ENCODE assay signal across 10 mouse cellular contexts in the genomic region with DNA sequence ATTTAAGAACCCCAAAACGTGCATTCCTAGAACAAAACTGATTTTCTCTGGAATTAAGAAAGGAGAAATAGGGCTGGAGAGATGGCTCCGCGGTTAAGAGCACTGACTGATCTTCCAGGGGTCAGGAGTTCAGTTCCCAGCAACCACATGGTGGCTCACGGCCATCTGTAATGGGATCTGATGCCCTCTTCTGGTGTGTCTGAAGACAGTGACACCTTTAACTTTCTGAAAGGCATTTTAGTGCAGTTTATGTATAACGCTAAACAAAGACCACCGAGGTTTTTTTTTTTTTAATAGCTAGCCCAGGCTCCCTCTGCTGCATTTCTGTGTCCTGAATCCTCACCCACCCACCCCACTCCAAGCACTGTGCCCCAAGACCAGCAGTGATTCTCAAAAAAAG. TPM values are rescaled to one million over a fixed set of nuclear protein-coding genes. Genes with fewer than 3 reads are reported as not detected.
DNase-seq lines count a peak whose midpoint lies in the region; ATAC-seq and TF ChIP-seq lines count a peak whose summit lies in the region.
"Had no signal": no experiment of that assay in that cellular context is flagged by ENCODE, and none has a peak within 500 bp of the region (broad histone marks: within the 10 kb centered on the region; RNA-seq: fewer than 3 reads in every experiment).

No protein-coding gene starts in this region.

- intact Hi-C loops in heart, adult 2 months (cut with DNase I), result loop anchor here (1.0 to 10.0 kb wide), 3 partner anchors 11 to 240 kb away; no protein-coding TSS in a partner anchor

- peak overlapping the region; percentile 0 for H3K4me2 ChIP-seq in lung, embryonic 16.5 days (ENCODE audit: low read depth, low read length)
- H3K4me2 ChIP-seq in liver, embryonic 12.5 days, result peak overlapping the region; percentile 57

- H3K9me3 ChIP-seq in lung, embryonic 16.5 days (ENCODE audit: control insufficient read depth, low read length), result no peaks in the 10 kb centered on the region
- no peaks in the 10 kb centered on the region for H3K9me3 ChIP-seq in liver, embryonic 12.5 days (replicated peaks)

- no peak for TF ChIP-seq POLR2A in heart, adult 2 months (IDR thresholded peaks at IDR 0.05; ENCODE audit: insufficient read depth, low read depth, low read length)

- peak overlapping the region; percentile 18 for H3K27ac ChIP-seq in heart, adult 2 months
- H3K27ac ChIP-seq in lung, embryonic 16.5 days (ENCODE audit: low read length), result no peak overlapping the region
- H3K27ac ChIP-seq in liver, embryonic 12.5 days, result no peak overlapping the region

- WGBS in heart, adult 2 months, result 11% methylated on average over 6 of the region's 6 CpGs
- WGBS in lung, embryonic 16.5 days, result 6% methylated on average over 6 of the region's 6 CpGs
- WGBS in liver, embryonic 12.5 days (ENCODE audit: insufficient replicate concordance), result 10% methylated on average over 6 of the region's 6 CpGs

- peaks cover 3% of the 10 kb centered on the region; the same call in 1 of the 2 replicates for H3K4me1 ChIP-seq in heart, adult 2 months (ENCODE audit: control insufficient read depth, insufficient read depth, low read length)
- peaks cover 12% of the 10 kb centered on the region for H3K4me1 ChIP-seq in lung, embryonic 16.5 days (replicated peaks; ENCODE audit: control insufficient read depth, insufficient read depth, low read length)
- H3K4me1 ChIP-seq in liver, embryonic 12.5 days, result peaks cover 18% of the 10 kb centered on the region

- no peak overlapping the region for H3K4me3 ChIP-seq in heart, adult 2 months
- no peak overlapping the region for H3K4me3 ChIP-seq in lung, embryonic 16.5 days (ENCODE audit: low read length)
- no peak overlapping the region for H3K4me3 ChIP-seq in liver, embryonic 12.5 days

- no peak for DNase-seq in heart, adult 2 months
- DNase-seq in heart, adult 18-20 months, result no peak
- no peak for DNase-seq in lung, adult 18-20 months
- DNase-seq in yolk sac, embryonic 10.5 days (ENCODE audit: low spot score), result no peak
- DNase-seq in layer of hippocampus, adult 11-12 months (ENCODE audit: low spot score), result no peak

- TF ChIP-seq EP300 in heart, adult 2 months (IDR thresholded peaks at IDR 0.05; ENCODE audit: insufficient read depth, low read depth, low read length), result no peak

- TF ChIP-seq CTCF in heart, adult 2 months (IDR thresholded peaks at IDR 0.05), result no peak

- H3K36me3 ChIP-seq in heart, adult 2 months (ENCODE audit: control insufficient read depth, insufficient read depth, low read length), result no peaks in the 10 kb centered on the region
- no peaks in the 10 kb centered on the region for H3K36me3 ChIP-seq in lung, embryonic 16.5 days (ENCODE audit: control insufficient read depth, insufficient read depth, low read length)
- no peaks in the 10 kb centered on the region for H3K36me3 ChIP-seq in liver, embryonic 12.5 days

- no peaks in the 10 kb centered on the region for H3K27me3 ChIP-seq in heart, adult 2 months (ENCODE audit: control insufficient read depth, insufficient read depth, low read length)
- no peaks in the 10 kb centered on the region for H3K27me3 ChIP-seq in lung, embryonic 16.5 days (ENCODE audit: control insufficient read depth, insufficient read depth, low read depth, low read length)
- no peaks in the 10 kb centered on the region for H3K27me3 ChIP-seq in liver, embryonic 12.5 days (replicated peaks)

- ATAC-seq in lung, embryonic 16.5 days (ENCODE audit: low read depth), result no peak
- no peak for ATAC-seq in liver, embryonic 12.5 days
- ATAC-seq in CD4-positive, CD25-positive, alpha-beta regulatory T cell, adult 4 months, result no peak

- no peaks in the 10 kb centered on the region for H3K79me2 ChIP-seq in heart, adult 2 months (replicated peaks; ENCODE audit: control insufficient read depth, insufficient read depth, low read length)

- H3K9ac ChIP-seq in heart, adult 2 months (ENCODE audit: low read depth, low read length), result no peak overlapping the region
- H3K9ac ChIP-seq in lung, embryonic 16.5 days (ENCODE audit: low read length), result peak overlapping the region; percentile 12; the same call in 1 of the 2 replicates
- H3K9ac ChIP-seq in liver, embryonic 12.5 days, result no peak overlapping the region

RNA-seq across cellular contexts. Expression of a gene that starts 19.5 kb away (rescaled TPM):
- 1 to 10 TPM; 1.7 TPM for total RNA-seq in heart, adult 2 months (2021)
- 2.3 and 9.8 TPM in 2 replicates for polyA plus RNA-seq in heart, adult 2 months (2012; rRNA removed)
- total RNA-seq in heart, adult 18-20 months (2021), result 1 to 10 TPM; 1.5 to 3.0 TPM
- polyA plus RNA-seq in lung, embryonic 16.5 days (2015; fragmentation: Nextera tagmentation; extraction: Ambion mirVana), result 402 and 445 TPM in 2 replicates
- 71.9 and 75.3 TPM in 2 replicates for polyA plus RNA-seq in liver, embryonic 12.5 days (2016; fragmentation: Nextera tagmentation; extraction: Ambion mirVana)
- polyA plus RNA-seq in CD4-positive, CD25-positive, alpha-beta regulatory T cell, adult 4 months (2017; shearing (Covaris generic)), result under 1 TPM in 1 of 2 experiments, not detected in 1; 0.30 TPM

RNA-seq across cellular contexts. Expression of a gene that starts 30.7 kb away (rescaled TPM):
- total RNA-seq in heart, adult 2 months (2021), result under 1 TPM in 1 of 2 experiments, not detected in 1; 0.08 TPM
- not detected in 2 replicates for polyA plus RNA-seq in heart, adult 2 months (2012; rRNA removed)
- under 1 TPM in 1 of 2 experiments, not detected in 1; 0.07 TPM for total RNA-seq in heart, adult 18-20 months (2021)
- 0.10 and 0.21 TPM in 2 replicates for polyA plus RNA-seq in lung, embryonic 16.5 days (2015; fragmentation: Nextera tagmentation; extraction: Ambion mirVana)
- not detected in 2 replicates for polyA plus RNA-seq in liver, embryonic 12.5 days (2016; fragmentation: Nextera tagmentation; extraction: Ambion mirVana)
- not detected for polyA plus RNA-seq in CD4-positive, CD25-positive, alpha-beta regulatory T cell, adult 4 months (2017; shearing (Covaris generic))
- total RNA-seq: megakaryocyte progenitor cell, adult 5-6 weeks had no signal

RNA-seq across cellular contexts. Expression of a gene that starts 43.2 kb away (rescaled TPM):
- 1 to 10 TPM; 2.6 to 2.7 TPM for total RNA-seq in heart, adult 2 months (2021)
- polyA plus RNA-seq in heart, adult 2 months (2012; rRNA removed), result 2.7 and 6.7 TPM in 2 replicates
- 1 to 10 TPM; 2.8 to 3.7 TPM for total RNA-seq in heart, adult 18-20 months (2021)
- polyA plus RNA-seq in lung, embryonic 16.5 days (2015; fragmentation: Nextera tagmentation; extraction: Ambion mirVana), result 263 and 293 TPM in 2 replicates
- polyA plus RNA-seq in liver, embryonic 12.5 days (2016; fragmentation: Nextera tagmentation; extraction: Ambion mirVana), result 72.7 and 77.6 TPM in 2 replicates
- under 1 TPM; 0.44 to 0.97 TPM for polyA plus RNA-seq in CD4-positive, CD25-positive, alpha-beta regulatory T cell, adult 4 months (2017; shearing (Covaris generic))

RNA-seq across cellular contexts. Expression of a gene that starts 44.6 kb away (rescaled TPM):
- under 1 TPM in 1 of 2 experiments, not detected in 1; 0.27 TPM for total RNA-seq in heart, adult 2 months (2021)
- 1.5 and 2.3 TPM in 2 replicates for polyA plus RNA-seq in heart, adult 2 months (2012; rRNA removed)
- not detected for total RNA-seq in heart, adult 18-20 months (2021)
- polyA plus RNA-seq in lung, embryonic 16.5 days (2015; fragmentation: Nextera tagmentation; extraction: Ambion mirVana), result 0.80 and 1.2 TPM in 2 replicates
- not detected in 2 replicates for polyA plus RNA-seq in liver, embryonic 12.5 days (2016; fragmentation: Nextera tagmentation; extraction: Ambion mirVana)
- not detected for polyA plus RNA-seq in CD4-positive, CD25-positive, alpha-beta regulatory T cell, adult 4 months (2017; shearing (Covaris generic))
- total RNA-seq: megakaryocyte progenitor cell, adult 5-6 weeks had no signal
- polyA plus RNA-seq: erythroblast, embryonic 14.5 days had no signal
